Mouse (Mus musculus): ENCODE data around the gene Iqck.

Iqck gene

GRCm38 (mm10) chr7:118948677-118949282 lies 93.2 kb downstream of the Iqck start:
- DNase-seq (ENCODE audit: low spot score in 2 of 2), result no peak

GRCm38 (mm10) chr7:118949749-118950148 lies 94.2 kb downstream of the Iqck start:
- DNase-seq (ENCODE audit: low spot score in 2 of 2), result no peak

GRCm38 (mm10) chr7:118953626-118954282 lies 98.2 kb downstream of the Iqck start:
- no peak for DNase-seq (ENCODE audit: low spot score in 2 of 2)

- no peak for DNase-seq (ENCODE audit: low spot score in 2 of 2)
Observed at GRCm38 (mm10) chr7:118954968-118955367, 99.4 kb downstream of the Iqck start.

GRCm38 (mm10) chr7:118956616-118957246 lies 101.2 kb downstream of the Iqck start:
- DNase-seq (ENCODE audit: low spot score in 2 of 2), result no peak

- no peak for DNase-seq (ENCODE audit: low spot score in 2 of 2)
Observed at GRCm38 (mm10) chr7:118959209-118959608, 103.7 kb downstream of the Iqck start.

- DNase-seq (ENCODE audit: low spot score in 2 of 2), result no peak
Observed at GRCm38 (mm10) chr7:118964777-118965176, 109.2 kb downstream of the Iqck start.

GRCm38 (mm10) chr7:118965198-118965597 lies 109.6 kb downstream of the Iqck start:
- no peak for DNase-seq (ENCODE audit: low spot score in 2 of 2)

GRCm38 (mm10) chr7:118968870-118969269 lies 113.3 kb downstream of the Iqck start:
- DNase-seq (ENCODE audit: low spot score in 2 of 2), result no peak

- DNase-seq (ENCODE audit: low spot score in 2 of 2), result no peak
Observed at GRCm38 (mm10) chr7:118971499-118971898, 115.9 kb downstream of the Iqck start.

- no peak for DNase-seq (ENCODE audit: low spot score in 2 of 2)
Observed at GRCm38 (mm10) chr7:118972306-118972705, 116.8 kb downstream of the Iqck start.

GRCm38 (mm10) chr7:118973377-118973776 lies 117.8 kb downstream of the Iqck start:
- no peak for DNase-seq (ENCODE audit: low spot score in 2 of 2)

- DNase-seq (ENCODE audit: low spot score in 2 of 2), result no peak
Observed at GRCm38 (mm10) chr7:118975837-118976236, 120.3 kb downstream of the Iqck start.

- peak in 1 of 2 experiments; percentile 48 for DNase-seq (ENCODE audit: low spot score in 2 of 2)
Observed at GRCm38 (mm10) chr7:118976414-118977166, 121.0 kb downstream of the Iqck start.

GRCm38 (mm10) chr7:118977167-118977543 lies 121.6 kb downstream of the Iqck start:
- no peak for DNase-seq (ENCODE audit: low spot score in 2 of 2)

- DNase-seq (ENCODE audit: low spot score in 2 of 2), result no peak
Observed at GRCm38 (mm10) chr7:118979121-118979520, 123.6 kb downstream of the Iqck start.

- no peak for DNase-seq (ENCODE audit: low spot score in 2 of 2)
Observed at GRCm38 (mm10) chr7:118979708-118980107, 124.2 kb downstream of the Iqck start.

GRCm38 (mm10) chr7:118981346-118981745 lies 125.8 kb downstream of the Iqck start:
- DNase-seq (ENCODE audit: low spot score in 2 of 2), result no peak

GRCm38 (mm10) chr7:118981831-118982230 lies 126.3 kb downstream of the Iqck start:
- no peak for DNase-seq (ENCODE audit: low spot score in 2 of 2)

- no peak for DNase-seq (ENCODE audit: low spot score in 2 of 2)
Observed at GRCm38 (mm10) chr7:118982586-118982985, 127.0 kb downstream of the Iqck start.

- peak; percentile 66 to 78 for DNase-seq (ENCODE audit: low spot score in 2 of 2)
Observed at GRCm38 (mm10) chr7:118983961-118984360, 128.4 kb downstream of the Iqck start.

GRCm38 (mm10) chr7:118985786-118986185 lies 130.2 kb downstream of the Iqck start:
- DNase-seq (ENCODE audit: low spot score in 2 of 2), result no peak
